Comparison of ENCODE assay signal across 8 mouse cellular contexts in the genomic region with DNA sequence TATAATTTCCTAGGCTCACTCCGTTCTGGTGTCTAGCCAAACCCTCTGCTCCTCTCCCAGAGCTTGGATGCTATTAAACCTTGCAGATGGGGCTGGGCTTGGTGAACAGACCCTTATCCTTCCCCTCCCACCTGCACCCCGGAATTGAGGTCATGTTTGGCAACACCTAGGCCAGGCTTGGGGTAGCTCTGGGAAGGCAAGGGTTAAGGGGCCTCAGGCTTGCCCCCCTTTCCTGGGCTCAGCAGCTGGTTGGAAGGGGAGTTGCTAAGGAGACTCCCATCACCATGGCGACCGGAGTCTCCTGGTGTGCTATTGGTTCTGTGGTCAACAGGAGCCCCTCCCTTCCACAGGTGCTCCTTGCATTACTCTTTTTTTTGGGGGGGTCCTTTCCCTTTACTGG. TPM values are rescaled to one million over a fixed set of nuclear protein-coding genes. Genes with fewer than 3 reads are reported as not detected.
DNase-seq lines count a peak whose midpoint lies in the region; ATAC-seq and TF ChIP-seq lines count a peak whose summit lies in the region.
"Had no signal": no experiment of that assay in that cellular context is flagged by ENCODE, and none has a peak within 500 bp of the region (broad histone marks: within the 10 kb centered on the region; RNA-seq: fewer than 3 reads in every experiment).

No protein-coding gene starts in this region.

- peak overlapping the region; percentile 99 for H3K4me3 ChIP-seq in cerebellum, adult 2 months (replicated peaks; ENCODE audit: insufficient read depth, low read depth, low read length)
- no peak overlapping the region for H3K4me3 ChIP-seq in embryonic facial prominence, embryonic 11.5 days (ENCODE audit: low read depth, low read length)
- H3K4me3 ChIP-seq in midbrain, embryonic 12.5 days, result peak overlapping the region; percentile 48
- H3K4me3 ChIP-seq: liver, embryonic 13.5 days had no signal

- H3K9me3 ChIP-seq in embryonic facial prominence, embryonic 11.5 days (replicated peaks; ENCODE audit: control insufficient read depth, low read length), result no peaks in the 10 kb centered on the region
- no peaks in the 10 kb centered on the region for H3K9me3 ChIP-seq in midbrain, embryonic 12.5 days
- H3K9me3 ChIP-seq: liver, embryonic 13.5 days had no signal

- no peaks in the 10 kb centered on the region for H3K27me3 ChIP-seq in cerebellum, adult 2 months (ENCODE audit: control insufficient read depth, insufficient read depth, low read length)
- no peaks in the 10 kb centered on the region for H3K27me3 ChIP-seq in embryonic facial prominence, embryonic 11.5 days (ENCODE audit: control insufficient read depth, insufficient read depth, low read length)
- H3K27me3 ChIP-seq in midbrain, embryonic 12.5 days, result no peaks in the 10 kb centered on the region
- H3K27me3 ChIP-seq: liver, embryonic 13.5 days had no signal

- peaks cover 7% of the 10 kb centered on the region; the same call in 1 of the 2 replicates for H3K4me1 ChIP-seq in cerebellum, adult 2 months (ENCODE audit: control insufficient read depth, insufficient read depth, low read length)
- no peaks in the 10 kb centered on the region; the same call in 1 of the 2 replicates for H3K4me1 ChIP-seq in embryonic facial prominence, embryonic 11.5 days (ENCODE audit: control insufficient read depth, insufficient read depth, low read length)
- peaks cover 32% of the 10 kb centered on the region for H3K4me1 ChIP-seq in midbrain, embryonic 12.5 days

- H3K4me2 ChIP-seq in embryonic facial prominence, embryonic 11.5 days (ENCODE audit: low read depth, low read length), result 0 out of 2 replicates have a peak overlapping the region, but pooled peaks have one; percentile 3
- peak overlapping the region; percentile 61 for H3K4me2 ChIP-seq in midbrain, embryonic 12.5 days (replicated peaks)
- H3K4me2 ChIP-seq: liver, embryonic 13.5 days had no signal

- no peak overlapping the region for H3K9ac ChIP-seq in embryonic facial prominence, embryonic 11.5 days (replicated peaks; ENCODE audit: low read length)
- 0 out of 2 replicates have a peak overlapping the region, but pooled peaks have one; percentile 50 for H3K9ac ChIP-seq in midbrain, embryonic 12.5 days (replicated peaks)
- H3K9ac ChIP-seq: liver, embryonic 13.5 days had no signal

- no peaks in the 10 kb centered on the region for H3K36me3 ChIP-seq in embryonic facial prominence, embryonic 11.5 days (replicated peaks; ENCODE audit: control insufficient read depth, insufficient read depth, low read depth, low read length)
- H3K36me3 ChIP-seq in midbrain, embryonic 12.5 days, result no peaks in the 10 kb centered on the region
- H3K36me3 ChIP-seq: liver, embryonic 13.5 days had no signal

- peak; percentile 38 to 44 for DNase-seq in cerebellum, adult 2 months
- DNase-seq in embryonic facial prominence, embryonic 11.5 days (ENCODE audit: low spot score), result peak; percentile 69
- DNase-seq in layer of hippocampus, adult 18-20 months (ENCODE audit: low spot score in 2 of 2), result peak; percentile 80 to 82
- DNase-seq in B cell, adult 2 months, result no peak
- DNase-seq in spleen, adult 18-20 months, result no peak
- no peak for DNase-seq in kidney, postnatal 36 days
- DNase-seq: liver, embryonic 13.5 days had no signal

- ATAC-seq in embryonic facial prominence, embryonic 11.5 days (replicated peaks; ENCODE audit: insufficient number of reproducible peaks, low FRiP score, low TSS enrichment, low read depth), result peak; percentile 31; the same call in 1 of the 2 replicates
- ATAC-seq in midbrain, embryonic 12.5 days (ENCODE audit: low FRiP score, low read depth), result peak; percentile 80

- 12% methylated on average over 4 of the region's 4 CpGs for WGBS in cerebellum, adult 2 months
- WGBS in embryonic facial prominence, embryonic 11.5 days, result 15% methylated on average over 4 of the region's 4 CpGs
- 11% methylated on average over 4 of the region's 4 CpGs for WGBS in midbrain, embryonic 12.5 days

- TF ChIP-seq CTCF in cerebellum, adult 2 months (IDR thresholded peaks at IDR 0.05; ENCODE audit: borderline replicate concordance, insufficient read depth, low read depth, low read length), result no peak

- TF ChIP-seq POLR2A in cerebellum, adult 2 months (IDR thresholded peaks at IDR 0.05; ENCODE audit: borderline replicate concordance, insufficient read depth, low read length), result no peak

- H3K27ac ChIP-seq in cerebellum, adult 2 months (ENCODE audit: insufficient read depth, low read length), result no peak overlapping the region
- H3K27ac ChIP-seq in embryonic facial prominence, embryonic 11.5 days (replicated peaks; ENCODE audit: low read depth, low read length), result no peak overlapping the region
- no peak overlapping the region for H3K27ac ChIP-seq in midbrain, embryonic 12.5 days (replicated peaks)
- H3K27ac ChIP-seq: liver, embryonic 13.5 days had no signal

RNA-seq across cellular contexts. Expression of a gene that starts 32.5 kb away (rescaled TPM):
- polyA plus RNA-seq in cerebellum, adult 2 months (2012; rRNA removed), result 51.2 and 57.4 TPM in 2 replicates
- 3.8 and 4.7 TPM in 2 replicates for polyA plus RNA-seq in embryonic facial prominence, embryonic 11.5 days (2014; fragmentation: Nextera tagmentation; extraction: Ambion mirVana)
- 10 to 100 TPM; 83.4 to 86.6 TPM for total RNA-seq in layer of hippocampus, adult 18-20 months (2021)
- 11.3 and 11.5 TPM in 2 replicates for polyA plus RNA-seq in midbrain, embryonic 12.5 days (2016; fragmentation: Nextera tagmentation; extraction: Ambion mirVana)

RNA-seq across cellular contexts. Expression of a gene that starts 41.2 kb away (rescaled TPM):
- 60.5 and 63.1 TPM in 2 replicates for polyA plus RNA-seq in cerebellum, adult 2 months (2012; rRNA removed)
- polyA plus RNA-seq in embryonic facial prominence, embryonic 11.5 days (2014; fragmentation: Nextera tagmentation; extraction: Ambion mirVana), result 23.2 and 27.1 TPM in 2 replicates
- total RNA-seq in layer of hippocampus, adult 18-20 months (2021), result 10 to 100 TPM; 58.3 to 61.5 TPM
- polyA plus RNA-seq in midbrain, embryonic 12.5 days (2016; fragmentation: Nextera tagmentation; extraction: Ambion mirVana), result 52.3 and 52.6 TPM in 2 replicates

RNA-seq across cellular contexts. Expression of a gene that starts 48.2 kb away (rescaled TPM):
- 189 and 202 TPM in 2 replicates for polyA plus RNA-seq in cerebellum, adult 2 months (2012; rRNA removed)
- polyA plus RNA-seq in embryonic facial prominence, embryonic 11.5 days (2014; fragmentation: Nextera tagmentation; extraction: Ambion mirVana), result 371 and 374 TPM in 2 replicates
- 100 to 1,000 TPM; 163 TPM for total RNA-seq in layer of hippocampus, adult 18-20 months (2021)
- 278 and 283 TPM in 2 replicates for polyA plus RNA-seq in midbrain, embryonic 12.5 days (2016; fragmentation: Nextera tagmentation; extraction: Ambion mirVana)

RNA-seq across cellular contexts. Expression of a gene that starts 50.3 kb away (rescaled TPM):
- polyA plus RNA-seq in cerebellum, adult 2 months (2012; rRNA removed), result 40.8 and 44.6 TPM in 2 replicates
- 0.08 and 0.21 TPM in 2 replicates for polyA plus RNA-seq in embryonic facial prominence, embryonic 11.5 days (2014; fragmentation: Nextera tagmentation; extraction: Ambion mirVana)
- 10 to 100 TPM; 13.5 to 14.5 TPM for total RNA-seq in layer of hippocampus, adult 18-20 months (2021)
- 0.38 and 0.50 TPM in 2 replicates for polyA plus RNA-seq in midbrain, embryonic 12.5 days (2016; fragmentation: Nextera tagmentation; extraction: Ambion mirVana)

Comparison
In these comparisons a context has a peak if more than half of its experiments do, and no peak if none do; other contexts are left out.
1. DNase-seq: peak in cerebellum, adult 2 months (2 of 2), embryonic facial prominence, embryonic 11.5 days (single experiment) and layer of hippocampus, adult 18-20 months (2 of 2); none in B cell, adult 2 months (0 of 2), spleen, adult 18-20 months (0 of 2) and kidney, postnatal 36 days (0 of 2).